Mouse (Mus musculus): Measurements from ENCODE around the gene Pars2. TPM values are rescaled to one million over a fixed set of nuclear protein-coding genes. Genes with fewer than 3 reads are reported as not detected.

Gene Pars2
- polyA plus RNA-seq, 1 experiment from 2014 or later, result 6.7 TPM

DNA sequence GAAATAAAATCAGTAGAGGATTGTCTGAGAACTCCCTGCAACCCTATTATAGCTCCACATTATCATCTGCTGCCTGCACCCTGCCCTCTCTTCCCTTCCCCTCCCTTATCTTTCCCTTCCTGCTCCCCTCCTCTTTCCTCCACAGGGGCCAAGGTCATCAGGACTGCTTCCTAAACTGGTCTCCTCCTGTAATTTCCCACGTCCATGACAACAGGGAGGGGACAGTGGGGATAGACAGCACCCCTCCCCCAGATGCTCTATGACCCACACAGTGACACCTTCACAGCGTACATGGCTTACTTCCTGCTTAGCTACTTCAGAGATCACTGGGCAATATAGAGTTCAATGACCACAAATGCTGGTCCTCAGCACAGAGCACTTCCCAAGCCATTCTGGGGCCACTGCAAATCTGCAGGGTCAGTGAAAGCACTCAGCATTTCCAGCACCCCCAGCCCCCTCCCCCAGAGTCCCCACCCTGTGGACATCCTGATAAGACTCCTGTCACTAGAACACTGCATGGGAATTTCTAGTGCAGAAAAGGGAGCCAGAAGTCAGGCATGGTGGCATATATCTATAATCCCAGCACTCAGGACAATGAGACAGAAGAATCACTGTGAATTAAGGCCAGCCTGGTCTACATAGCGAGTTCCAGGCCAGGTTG lies 37.9 kb downstream of the Pars2 start:
- H3K4me2 ChIP-seq (replicated peaks; ENCODE audit: low read depth), result no peak overlapping the region
- 21% methylated on average over 3 of the region's 3 CpGs for WGBS
- H3K9ac ChIP-seq (ENCODE audit: low read depth, low read length), result no peak overlapping the region
- peak; percentile 84 for ATAC-seq
- no peak for TF ChIP-seq CTCF (IDR thresholded peaks at IDR 0.05; ENCODE audit: low read depth)
- no peaks in the 10 kb centered on the region for H3K4me1 ChIP-seq (replicated peaks; ENCODE audit: control insufficient read depth, insufficient read depth, low read length)
- H3K36me3 ChIP-seq (ENCODE audit: control insufficient read depth, insufficient read depth), result no peaks in the 10 kb centered on the region
- no peak overlapping the region for H3K4me3 ChIP-seq (ENCODE audit: low read depth, low read length)
- H3K27ac ChIP-seq (ENCODE audit: low read depth, low read length), result peak overlapping the region; percentile 17
- H3K27me3 ChIP-seq (replicated peaks; ENCODE audit: control insufficient read depth, insufficient read depth, low read length), result no peaks in the 10 kb centered on the region
- no peaks in the 10 kb centered on the region for H3K9me3 ChIP-seq (ENCODE audit: control insufficient read depth)

DNA sequence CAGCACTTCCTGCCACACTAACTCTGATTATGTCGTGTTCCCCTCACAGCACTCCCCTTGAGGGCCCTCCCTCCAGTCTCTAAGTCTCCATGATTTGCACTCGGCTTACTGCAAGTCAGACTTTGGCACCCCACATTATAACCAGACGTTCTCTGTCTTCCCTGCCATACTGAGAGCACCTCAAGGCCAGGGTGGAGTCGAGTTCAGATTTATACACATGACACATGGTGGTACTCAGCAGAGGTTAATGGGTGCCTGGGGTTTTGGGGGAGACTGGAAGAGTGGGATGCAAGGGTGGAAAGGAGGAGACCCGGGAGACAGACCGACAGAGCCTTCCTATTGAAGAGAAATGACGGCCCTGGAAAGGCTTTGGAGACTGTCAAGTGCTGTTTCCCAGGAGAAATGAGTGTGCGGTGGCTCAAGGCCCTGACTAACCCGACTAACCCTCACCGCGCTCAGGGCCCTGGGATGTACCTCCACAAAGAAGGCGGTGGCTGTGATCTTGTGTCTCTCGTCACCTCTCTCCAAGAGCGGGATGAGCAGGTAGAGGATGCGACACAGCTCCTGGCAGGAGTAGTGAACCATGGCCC lies 43.1 kb downstream of the Pars2 start:
- H3K4me3 ChIP-seq (ENCODE audit: low read depth, low read length), result no peak overlapping the region
- no peak overlapping the region for H3K4me2 ChIP-seq (replicated peaks; ENCODE audit: low read depth)
- ATAC-seq, result no peak
- no peaks in the 10 kb centered on the region for H3K27me3 ChIP-seq (replicated peaks; ENCODE audit: control insufficient read depth, insufficient read depth, low read length)
- H3K27ac ChIP-seq (ENCODE audit: low read depth, low read length), result no peak overlapping the region
- no peak overlapping the region for H3K9ac ChIP-seq (ENCODE audit: low read depth, low read length)
- 76% methylated on average over 15 of the region's 15 CpGs for WGBS
- no peaks in the 10 kb centered on the region for H3K4me1 ChIP-seq (replicated peaks; ENCODE audit: control insufficient read depth, insufficient read depth, low read length)
- no peak for TF ChIP-seq CTCF (IDR thresholded peaks at IDR 0.05; ENCODE audit: low read depth)
- H3K9me3 ChIP-seq (ENCODE audit: control insufficient read depth), result no peaks in the 10 kb centered on the region
- no peaks in the 10 kb centered on the region for H3K36me3 ChIP-seq (ENCODE audit: control insufficient read depth, insufficient read depth)

DNA sequence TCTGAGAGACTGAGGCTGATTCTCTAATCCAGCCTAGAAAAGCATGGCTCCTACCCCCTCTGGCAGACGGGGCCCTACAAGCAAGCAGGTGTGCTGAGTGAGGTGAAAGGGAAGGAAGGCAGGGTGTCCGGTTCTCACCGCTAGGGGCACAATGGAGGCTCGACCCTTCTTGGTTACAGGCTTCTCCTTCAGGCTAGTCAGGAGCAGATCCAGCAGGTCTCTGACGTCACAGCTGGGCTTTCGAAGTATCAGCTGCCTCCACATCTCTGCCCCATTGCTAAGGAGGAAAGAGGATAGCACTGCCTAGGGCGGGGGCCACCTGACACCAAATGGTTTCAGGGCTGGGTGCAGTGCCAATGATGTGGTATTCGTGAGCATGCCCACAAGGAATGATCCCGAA lies 49.1 kb downstream of the Pars2 start:
- no peak overlapping the region for H3K27ac ChIP-seq (ENCODE audit: low read depth, low read length)
- no peaks in the 10 kb centered on the region for H3K27me3 ChIP-seq (replicated peaks; ENCODE audit: control insufficient read depth, insufficient read depth, low read length)
- no peaks in the 10 kb centered on the region for H3K4me1 ChIP-seq (replicated peaks; ENCODE audit: control insufficient read depth, insufficient read depth, low read length)
- no peaks in the 10 kb centered on the region for H3K36me3 ChIP-seq (ENCODE audit: control insufficient read depth, insufficient read depth)
- WGBS, result 15% methylated on average over 9 of the region's 9 CpGs
- peak; percentile 79 for TF ChIP-seq CTCF (IDR thresholded peaks at IDR 0.05; ENCODE audit: low read depth)
- no peak overlapping the region for H3K4me2 ChIP-seq (replicated peaks; ENCODE audit: low read depth)
- H3K4me3 ChIP-seq (ENCODE audit: low read depth, low read length), result no peak overlapping the region
- ATAC-seq, result peak; percentile 46
- H3K9me3 ChIP-seq (ENCODE audit: control insufficient read depth), result no peaks in the 10 kb centered on the region
- H3K9ac ChIP-seq (ENCODE audit: low read depth, low read length), result no peak overlapping the region

DNA sequence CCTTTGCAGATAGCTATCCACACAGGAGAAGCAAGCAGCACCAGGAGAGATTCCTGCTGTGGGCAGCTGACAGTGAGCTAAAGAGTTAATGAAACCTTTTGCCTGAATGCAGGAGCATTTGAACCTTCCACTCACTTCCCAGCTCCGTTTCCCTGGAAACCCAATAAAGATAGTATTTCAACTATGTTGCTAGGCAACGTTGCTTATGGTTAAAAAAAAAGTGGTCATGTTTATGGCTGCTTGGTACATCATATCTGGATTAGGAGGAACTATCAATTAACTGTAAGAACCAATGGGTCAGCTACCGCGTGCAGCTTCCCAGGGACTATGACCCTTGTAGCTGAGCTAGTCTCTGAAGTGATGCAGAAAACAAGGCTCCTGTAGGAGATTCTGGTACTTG lies 49.9 kb downstream of the Pars2 start:
- no peaks in the 10 kb centered on the region; the same call in 1 of the 2 replicates for H3K4me1 ChIP-seq (replicated peaks; ENCODE audit: control insufficient read depth, insufficient read depth, low read length)
- 14% methylated on average over 4 of the region's 4 CpGs for WGBS

DNA sequence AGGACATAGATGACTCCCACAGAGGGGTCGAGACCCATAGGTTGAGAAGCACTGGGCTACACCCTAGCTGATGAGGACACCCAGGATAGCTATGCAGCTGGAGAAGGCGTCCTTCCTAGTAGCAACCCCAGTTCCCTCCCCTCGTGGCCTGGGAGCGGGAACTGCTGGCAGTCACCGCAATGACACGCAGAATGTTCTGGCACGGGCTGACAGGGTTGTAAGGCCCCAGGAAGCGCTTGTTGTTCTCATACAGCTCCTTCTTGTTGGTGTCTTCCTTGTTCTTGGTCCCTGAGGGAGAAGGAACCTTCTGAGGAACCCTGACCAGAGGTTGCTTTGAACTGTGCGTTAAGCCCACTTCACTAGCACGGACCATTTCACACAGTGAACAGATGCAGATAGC lies 53.1 kb downstream of the Pars2 start:
- peaks cover 2% of the 10 kb centered on the region; the same call in 1 of the 2 replicates for H3K4me1 ChIP-seq (replicated peaks; ENCODE audit: control insufficient read depth, insufficient read depth, low read length)
- no peak for ATAC-seq
- H3K4me2 ChIP-seq (replicated peaks; ENCODE audit: low read depth), result no peak overlapping the region
- no peak overlapping the region for H3K4me3 ChIP-seq (ENCODE audit: low read depth, low read length)
- 74% methylated on average over 10 of the region's 10 CpGs for WGBS
- H3K9me3 ChIP-seq (ENCODE audit: control insufficient read depth), result no peaks in the 10 kb centered on the region
- no peaks in the 10 kb centered on the region for H3K36me3 ChIP-seq (ENCODE audit: control insufficient read depth, insufficient read depth)
- no peak overlapping the region for H3K9ac ChIP-seq (ENCODE audit: low read depth, low read length)
- no peak overlapping the region for H3K27ac ChIP-seq (ENCODE audit: low read depth, low read length)
- no peak for TF ChIP-seq CTCF (IDR thresholded peaks at IDR 0.05; ENCODE audit: low read depth)
- no peaks in the 10 kb centered on the region for H3K27me3 ChIP-seq (replicated peaks; ENCODE audit: control insufficient read depth, insufficient read depth, low read length)

More for the DNA sequence above, 49.9 kb downstream of the Pars2 start:
- Histone ChIP-seq H3K9me3 (ENCODE audit: control insufficient read depth) (no peaks in the 10 kb centered on the region), H3K9ac (ENCODE audit: low read depth, low read length) (no peak overlapping the region), H3K27me3 (replicated peaks; ENCODE audit: control insufficient read depth, insufficient read depth, low read length) (no peaks in the 10 kb centered on the region), H3K4me3 (ENCODE audit: low read depth, low read length) (no peak overlapping the region), H3K4me2 (replicated peaks; ENCODE audit: low read depth) (no peak overlapping the region), H3K36me3 (ENCODE audit: control insufficient read depth, insufficient read depth) (no peaks in the 10 kb centered on the region), H3K27ac (ENCODE audit: low read depth, low read length) (no peak overlapping the region)
- TF ChIP-seq CTCF (IDR thresholded peaks at IDR 0.05; ENCODE audit: low read depth), result no peak
- peak; percentile 56 for ATAC-seq

DNA sequence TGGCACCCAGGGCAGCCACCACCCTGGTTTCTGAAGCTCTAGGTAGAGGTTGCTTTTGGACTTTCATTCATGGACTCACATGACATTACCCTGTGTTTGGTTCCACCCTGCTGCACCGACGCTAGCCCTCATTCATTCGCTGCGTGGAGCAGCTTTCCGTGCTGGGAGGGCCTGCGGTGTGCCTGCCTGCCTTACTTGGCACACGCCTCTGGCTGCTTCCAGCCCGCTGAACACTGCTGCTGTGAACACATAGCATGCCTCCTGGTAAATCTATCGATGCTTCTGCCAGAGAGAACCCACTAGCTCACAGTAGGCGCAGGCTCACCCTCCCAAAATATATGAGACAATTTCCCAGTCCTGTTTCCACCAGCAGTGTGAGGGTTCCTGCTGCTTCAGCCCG lies 53.5 kb downstream of the Pars2 start:
- Histone ChIP-seq H3K9ac (ENCODE audit: low read depth, low read length) (no peak overlapping the region), H3K4me3 (ENCODE audit: low read depth, low read length) (no peak overlapping the region), H3K4me1 (replicated peaks; ENCODE audit: control insufficient read depth, insufficient read depth, low read length) (peaks cover 2% of the 10 kb centered on the region; the same call in 1 of the 2 replicates), H3K9me3 (ENCODE audit: control insufficient read depth) (no peaks in the 10 kb centered on the region), H3K4me2 (replicated peaks; ENCODE audit: low read depth) (no peak overlapping the region), H3K27ac (ENCODE audit: low read depth, low read length) (no peak overlapping the region), H3K36me3 (ENCODE audit: control insufficient read depth, insufficient read depth) (no peaks in the 10 kb centered on the region), H3K27me3 (replicated peaks; ENCODE audit: control insufficient read depth, insufficient read depth, low read length) (no peaks in the 10 kb centered on the region)
- 58% methylated on average over 11 of the region's 11 CpGs for WGBS
- no peak for ATAC-seq
- TF ChIP-seq CTCF (IDR thresholded peaks at IDR 0.05; ENCODE audit: low read depth), result no peak

Other genes starting within 250 kb of the Pars2 start
- 16.8 and 21.2 TPM in 2 replicates for gene Pcsk9, start 186.7 kb upstream of the Pars2 start, polyA plus RNA-seq (2015; fragmentation: Nextera tagmentation; extraction: Ambion mirVana)
- not detected in 2 replicates for gene Bsnd, start 158.8 kb upstream of the Pars2 start, polyA plus RNA-seq (2015; fragmentation: Nextera tagmentation; extraction: Ambion mirVana)
- 6.5 and 7.9 TPM in 2 replicates for gene Dhcr24, start 90.0 kb upstream of the Pars2 start, polyA plus RNA-seq (2015; fragmentation: Nextera tagmentation; extraction: Ambion mirVana)
- gene Lexm, start 33.8 kb upstream of the Pars2 start, polyA plus RNA-seq (2015; fragmentation: Nextera tagmentation; extraction: Ambion mirVana), result not detected in 2 replicates
- 61.9 and 66.4 TPM in 2 replicates for gene Ttc22, start 28.6 kb upstream of the Pars2 start, polyA plus RNA-seq (2015; fragmentation: Nextera tagmentation; extraction: Ambion mirVana)
- gene Ttc4, start 27.9 kb downstream of the Pars2 start, polyA plus RNA-seq (2015; fragmentation: Nextera tagmentation; extraction: Ambion mirVana), result 29.7 and 35.0 TPM in 2 replicates
- 0.33 TPM in 2 replicates for gene Mroh7, start 79.9 kb downstream of the Pars2 start, polyA plus RNA-seq (2015; fragmentation: Nextera tagmentation; extraction: Ambion mirVana)
- gene Fam151a, start 82.8 kb downstream of the Pars2 start, polyA plus RNA-seq (2015; fragmentation: Nextera tagmentation; extraction: Ambion mirVana), result 0.25 and 0.31 TPM in 2 replicates
- 7.8 and 7.9 TPM in 2 replicates for gene Acot11, start 153.9 kb downstream of the Pars2 start, polyA plus RNA-seq (2015; fragmentation: Nextera tagmentation; extraction: Ambion mirVana)